Mouse (Mus musculus) right cerebral cortex, postnatal 36 days (tissue): ENCODE measurements around the gene Topors.
A peak's percentile ranks its signal among the peaks of the same experiment; 100 is the strongest.
"Not testable (repeated sequence)": the region's sequence is repeated elsewhere in the genome, so short reads cannot be mapped to it uniquely, and the experiment has no call there.

Experiments
- DNase-seq, 2 experiments: peaks; one replicate each; pipeline ENCODE4 v3.0.0; 2022; ENCODE audit warnings: low spot score in 2 of 2, mixed read lengths in 1 of 2

Gene Topors

GRCm38 (mm10) chr4:40269430-40270032 lies at the start of gene Topors, which contains the start of gene Smim27:
Gene Topors (minus strand): TSS chr4:40269850.
Gene Smim27 (plus strand): TSS chr4:40269579.
- DNase-seq = peak; percentile 94 to 96

GRCm38 (mm10) chr4:40317404-40317803 lies 47.8 kb upstream of the Topors start:
- no peak for DNase-seq

GRCm38 (mm10) chr4:40313026-40313425 lies 43.4 kb upstream of the Topors start:
- DNase-seq = no peak

- no peak for DNase-seq
Measured at GRCm38 (mm10) chr4:40312213-40312612, 42.6 kb upstream of the Topors start.

GRCm38 (mm10) chr4:40310796-40311383 lies 41.2 kb upstream of the Topors start:
- no peak for DNase-seq

- DNase-seq = no peak
Measured at GRCm38 (mm10) chr4:40309682-40310081, 40.0 kb upstream of the Topors start.

- no peak for DNase-seq
Measured at GRCm38 (mm10) chr4:40302445-40303125, 32.9 kb upstream of the Topors start.

- DNase-seq = peak; percentile 54 to 73
Measured at GRCm38 (mm10) chr4:40301076-40301789, 31.6 kb upstream of the Topors start.

- no peak for DNase-seq
Measured at GRCm38 (mm10) chr4:40299169-40299568, 29.5 kb upstream of the Topors start.

- not testable (repeated sequence) for DNase-seq
Measured at GRCm38 (mm10) chr4:40291511-40291910, 21.9 kb upstream of the Topors start.

GRCm38 (mm10) chr4:40289046-40289445 lies 19.4 kb upstream of the Topors start:
- no peak for DNase-seq

- DNase-seq = no peak
Measured at GRCm38 (mm10) chr4:40287415-40287814, 17.8 kb upstream of the Topors start.

GRCm38 (mm10) chr4:40285582-40285981 lies 15.9 kb upstream of the Topors start:
- DNase-seq = peak; percentile 47 to 49

GRCm38 (mm10) chr4:40279276-40279900 lies 9.7 kb upstream of the Topors start, which contains the start of gene Ndufb6:
Gene Ndufb6 (minus strand): TSS chr4:40279421.
- DNase-seq = peak; percentile 87 to 88

GRCm38 (mm10) chr4:40278880-40279275 lies 9.2 kb upstream of the Topors start:
- DNase-seq = no peak

- peak in 1 of 2 experiments; percentile 6 for DNase-seq
Measured at GRCm38 (mm10) chr4:40268835-40269234, 815 bp downstream of the Topors start.

GRCm38 (mm10) chr4:40268204-40268813 lies 1.3 kb downstream of the Topors start:
- DNase-seq = peak; percentile 87 to 89

GRCm38 (mm10) chr4:40267681-40268080 lies 2.0 kb downstream of the Topors start:
- no peak for DNase-seq

- DNase-seq = no peak
Measured at GRCm38 (mm10) chr4:40264321-40264720, 5.3 kb downstream of the Topors start.

- no peak for DNase-seq
Measured at GRCm38 (mm10) chr4:40254385-40255103, 15.1 kb downstream of the Topors start.

GRCm38 (mm10) chr4:40253766-40254165 lies 15.9 kb downstream of the Topors start:
- no peak for DNase-seq
